Mouse (Mus musculus) C2C12 (cell line): ENCODE results near the gene Taf1b. TPM values are rescaled to one million over a fixed set of nuclear protein-coding genes. Genes with fewer than 3 reads are reported as not detected.
"Not testable (repeated sequence)": the region's sequence is repeated elsewhere in the genome, so short reads cannot be mapped to it uniquely, and the experiment has no call there.

ENCODE experiments used
- H3K27me3 ChIP-seq: one replicate; pipeline ENCODE4 v1.6.1; 2011; ENCODE audit not compliant: control insufficient read depth, insufficient read depth, insufficient read length
- H3K36me3 ChIP-seq: one replicate; pipeline ENCODE4 v1.6.1; 2011; ENCODE audit not compliant: control insufficient read depth, insufficient read depth
- H3K4me3 ChIP-seq: one replicate; pipeline ENCODE4 v1.5.1; 2011; ENCODE audit warnings: mild to moderate bottlenecking, control low read depth; ENCODE audit not compliant: poor library complexity, insufficient read depth, severe bottlenecking
- H3K79me2 ChIP-seq: one replicate; pipeline ENCODE4 v1.6.1; 2011; ENCODE audit not compliant: control insufficient read depth, insufficient read depth
- H3K79me3 ChIP-seq: one replicate; pipeline ENCODE4 v1.6.1; 2011; ENCODE audit warnings: low read depth, control low read depth
- H3ac ChIP-seq: one replicate; pipeline ENCODE3; 2011; ENCODE audit warnings: low read depth; ENCODE audit not compliant: control insufficient read depth, insufficient read length
- CEBPB ChIP-seq: IDR thresholded peaks from one replicate; pipeline ENCODE4 v1.6.1; 2011; ENCODE audit warnings: low read depth, mild to moderate bottlenecking, control low read depth, moderate library complexity
- CTCF ChIP-seq: IDR thresholded peaks from one replicate; pipeline ENCODE4 v1.5.1; 2011; ENCODE audit not compliant: control insufficient read depth, insufficient read depth, insufficient read length
- FOSL1 ChIP-seq: IDR thresholded peaks from one replicate; pipeline ENCODE4 v1.8.0; 2011; ENCODE audit warnings: mild to moderate bottlenecking, low read length; ENCODE audit not compliant: poor library complexity, insufficient read depth, severe bottlenecking
- MAX ChIP-seq: IDR thresholded peaks from one replicate; pipeline ENCODE4 v1.6.1; 2011; ENCODE audit warnings: mild to moderate bottlenecking, control low read depth
- MYOD1 ChIP-seq: IDR thresholded peaks from one replicate; pipeline ENCODE4 v1.6.1; 2011; ENCODE audit warnings: low read depth; ENCODE audit not compliant: control insufficient read depth, insufficient read length
- MYOG ChIP-seq: IDR thresholded peaks from one replicate; pipeline ENCODE4 v1.6.1; 2011; ENCODE audit not compliant: control insufficient read depth, insufficient read length; ENCODE audit errors: extremely low read depth
- USF1 ChIP-seq: IDR thresholded peaks from one replicate; pipeline ENCODE4 v1.6.1; 2011; ENCODE audit warnings: low read depth, mild to moderate bottlenecking, control low read depth, moderate library complexity
- long read RNA-seq, 2 experiments: library from polyadenylated mRNA; unstranded; transcript quantifications; one replicate each; pipeline ENCODE4 v2.0.0; 2019 to 2020
- polyA plus RNA-seq: library from polyadenylated mRNA; unstranded; fragments of >200 nt; fragmentation: generic; extraction: Trizol; gene quantifications from one replicate; pipeline ENCODE4 v1.2.1, GENCODE M21; 2012; ENCODE audit warnings: missing spikeins

Gene Taf1b
- 8.6 TPM for polyA plus RNA-seq
- long read RNA-seq, experiment 1, partial matches to known transcripts: 22 of 29 reads
- long read RNA-seq, experiment 1, other reads (novel, unspliced or antisense): 5 of 29 reads
- long read RNA-seq, experiment 2, transcript Taf1b-201 (15 exons, 2,209 nt): major isoform, 26 of 130 reads
- long read RNA-seq, experiment 2, partial matches to known transcripts: 97 of 130 reads
- long read RNA-seq, experiment 2, other reads (novel, unspliced or antisense): 7 of 130 reads

GRCm38 (mm10) chr12:24498150-24498840 lies at the start of gene Taf1b:
Gene Taf1b (plus strand): TSS chr12:24498359.
- Histone ChIP-seq H3K36me3 (no peaks in the 10 kb centered on the region), H3K79me2 (no peaks in the 10 kb centered on the region), H3K27me3 (no peaks in the 10 kb centered on the region), H3ac (peak within 1 kb of the TSS; percentile 56), H3K79me3 (no peaks in the 10 kb centered on the region), H3K4me3 (peak within 1 kb of the TSS; percentile 23)
- no peak for TF ChIP-seq MYOG
- TF ChIP-seq MYOD1: no peak
- TF ChIP-seq MAX: no peak
- TF ChIP-seq FOSL1: no peak
- TF ChIP-seq CTCF: no peak
- no peak for TF ChIP-seq USF1
- TF ChIP-seq CEBPB: no peak

- TF ChIP-seq MYOD1 (no peak), CEBPB (no peak), MYOG (no peak), CTCF (no peak), MAX (no peak), FOSL1 (no peak), USF1 (no peak)
- Histone ChIP-seq H3K27me3 (no peaks in the 10 kb centered on the region), H3K36me3 (no peaks in the 10 kb centered on the region)
Observed at GRCm38 (mm10) chr12:24460406-24460805, 37.8 kb upstream of the Taf1b start.

GRCm38 (mm10) chr12:24462121-24462520 lies 36.0 kb upstream of the Taf1b start:
- H3K79me2 ChIP-seq, H3K36me3 ChIP-seq, H3ac ChIP-seq, H3K27me3 ChIP-seq, H3K79me3 ChIP-seq, H3K4me3 ChIP-seq: not testable (repeated sequence)
- peak; percentile 11 for TF ChIP-seq CTCF

More at GRCm38 (mm10) chr12:24460406-24460805, 37.8 kb upstream of the Taf1b start:
- no peak overlapping the region for H3K4me3 ChIP-seq
- no peak overlapping the region for H3ac ChIP-seq
- no peaks in the 10 kb centered on the region for H3K79me2 ChIP-seq
- no peaks in the 10 kb centered on the region for H3K79me3 ChIP-seq

- not testable (repeated sequence) for H3K79me3 ChIP-seq, H3ac ChIP-seq, H3K4me3 ChIP-seq, H3K27me3 ChIP-seq, H3K36me3 ChIP-seq, H3K79me2 ChIP-seq
Observed at GRCm38 (mm10) chr12:24463490-24463889, 34.7 kb upstream of the Taf1b start.

- Histone ChIP-seq H3K79me2 (no peaks in the 10 kb centered on the region), H3ac (no peak overlapping the region), H3K4me3 (no peak overlapping the region), H3K27me3 (peaks cover 13% of the 10 kb centered on the region), H3K36me3 (no peaks in the 10 kb centered on the region), H3K79me3 (no peaks in the 10 kb centered on the region)
- TF ChIP-seq MYOG (no peak), CTCF (no peak), CEBPB (no peak), MYOD1 (no peak), MAX (no peak), USF1 (no peak), FOSL1 (no peak)
Observed at GRCm38 (mm10) chr12:24468966-24469365, 29.2 kb upstream of the Taf1b start.

GRCm38 (mm10) chr12:24470943-24471342 lies 27.2 kb upstream of the Taf1b start:
- no peak overlapping the region for H3K4me3 ChIP-seq
- TF ChIP-seq MYOG (no peak), USF1 (no peak), FOSL1 (no peak), MAX (no peak), CTCF (peak; percentile 29), MYOD1 (no peak), CEBPB (no peak)

More at GRCm38 (mm10) chr12:24470943-24471342, 27.2 kb upstream of the Taf1b start:
- H3K79me3 ChIP-seq: no peaks in the 10 kb centered on the region
- peaks cover 13% of the 10 kb centered on the region for H3K27me3 ChIP-seq
- H3K36me3 ChIP-seq: no peaks in the 10 kb centered on the region
- H3ac ChIP-seq: no peak overlapping the region
- no peaks in the 10 kb centered on the region for H3K79me2 ChIP-seq
